Mouse (Mus musculus): ENCODE measurements around the gene Smad1.
"Not testable (repeated sequence)": the region's sequence is repeated elsewhere in the genome, so short reads cannot be mapped to it uniquely, and the experiment has no call there.

Smad1 gene

DNA sequence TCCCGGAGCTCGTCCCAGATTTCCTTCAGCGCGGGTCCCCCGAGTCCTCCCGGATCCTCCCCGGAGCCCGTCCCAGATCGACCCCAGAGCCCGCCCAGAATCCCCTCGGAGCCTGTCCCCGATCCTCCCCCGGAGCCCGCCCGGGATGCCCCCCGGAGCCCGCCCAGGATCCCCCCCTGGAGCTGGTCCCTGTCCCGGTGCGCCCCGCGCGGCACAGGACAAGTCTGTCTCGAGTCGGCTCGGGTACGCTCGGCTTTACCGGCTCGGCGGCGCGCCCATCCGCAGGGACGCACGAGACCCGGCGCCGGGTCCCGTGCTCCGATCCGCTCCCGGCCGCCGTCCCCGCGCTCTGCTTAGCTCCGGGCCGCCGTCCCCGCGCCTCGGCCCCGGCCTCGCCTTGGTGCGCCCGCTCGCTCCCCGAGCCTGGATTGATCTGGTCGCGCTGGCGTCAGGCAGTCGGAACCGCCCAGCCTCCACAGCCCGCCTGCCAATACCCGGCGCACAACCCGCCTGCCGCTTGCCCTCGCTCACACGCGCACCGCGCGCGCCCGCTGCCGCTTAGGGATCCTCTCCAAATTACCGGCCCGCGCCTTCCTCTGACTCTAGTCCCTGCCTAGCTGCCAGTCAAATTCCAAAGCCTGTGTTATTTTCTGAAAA, at the start of gene Smad1:
Gene Smad1, minus strand, starts transcription at position 525 of the 657 bp plus-strand sequence.
- DNase-seq (ENCODE audit: low read depth, low spot score) = peak; percentile 82

DNA sequence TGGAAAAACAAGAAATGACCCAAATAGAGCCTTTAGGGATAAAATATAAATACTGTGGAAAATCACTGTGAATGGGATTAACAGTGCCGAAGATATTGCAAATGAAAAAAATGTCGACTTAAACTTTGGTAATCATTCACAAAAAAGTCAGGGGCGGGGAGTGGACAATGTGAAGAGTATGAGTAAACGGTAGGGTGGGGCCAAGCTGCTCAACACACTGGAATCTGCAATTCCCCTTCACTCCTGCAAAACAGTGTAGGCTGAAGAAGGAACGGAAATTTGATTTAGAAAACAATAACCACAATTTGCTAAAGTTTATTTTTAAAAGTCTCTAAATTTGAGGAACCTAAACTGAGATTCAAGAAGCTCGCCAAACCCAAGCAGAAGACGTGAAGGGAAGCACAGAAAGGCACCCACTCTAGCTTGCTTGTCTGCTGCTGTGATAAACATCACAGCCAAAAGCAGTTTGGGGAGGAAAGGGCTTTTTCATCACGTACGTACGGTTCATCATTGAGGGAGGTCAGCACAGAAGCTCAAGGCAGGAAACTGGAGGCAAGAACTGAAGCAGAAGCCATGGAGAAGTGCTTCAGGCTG, 48.0 kb upstream of the Smad1 start:
- no peak for DNase-seq (ENCODE audit: low read depth, low spot score)

- DNase-seq (ENCODE audit: low read depth, low spot score) = no peak
Observed at GRCm38 (mm10) chr8:79443460-79444098, 44.3 kb upstream of the Smad1 start.

DNA sequence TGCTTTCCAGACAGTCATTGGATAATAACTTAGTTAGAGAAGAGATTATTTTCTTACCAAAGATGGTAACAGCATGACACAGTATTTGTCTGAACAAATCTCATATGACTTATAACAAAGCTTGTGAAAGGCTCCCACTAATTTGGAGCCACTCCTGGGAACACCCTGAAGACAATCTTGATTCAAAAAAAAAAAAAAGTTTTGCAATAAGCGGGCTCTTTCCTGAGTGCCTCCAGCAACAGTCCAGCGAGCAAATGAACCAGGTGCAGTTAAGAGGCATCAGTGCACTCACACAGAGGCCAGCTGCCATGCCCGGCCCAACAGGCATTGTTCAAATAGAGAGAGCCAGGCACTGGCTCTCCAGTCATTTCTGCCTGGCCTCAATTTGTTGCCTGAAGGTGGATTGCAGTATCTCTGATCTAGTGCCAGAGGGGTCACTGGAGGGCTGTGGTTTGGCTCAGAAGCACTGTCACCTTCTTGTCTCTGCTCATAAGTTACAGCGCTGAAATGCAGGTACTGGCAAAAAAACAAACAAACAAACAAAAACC, 34.7 kb upstream of the Smad1 start:
- no peak for DNase-seq (ENCODE audit: low read depth, low spot score)

GRCm38 (mm10) chr8:79414907-79415306, 15.6 kb upstream of the Smad1 start:
- DNase-seq (ENCODE audit: low read depth, low spot score) = no peak

- no peak for DNase-seq (ENCODE audit: low read depth, low spot score)
Observed at GRCm38 (mm10) chr8:79410501-79410900, 11.2 kb upstream of the Smad1 start.

DNA sequence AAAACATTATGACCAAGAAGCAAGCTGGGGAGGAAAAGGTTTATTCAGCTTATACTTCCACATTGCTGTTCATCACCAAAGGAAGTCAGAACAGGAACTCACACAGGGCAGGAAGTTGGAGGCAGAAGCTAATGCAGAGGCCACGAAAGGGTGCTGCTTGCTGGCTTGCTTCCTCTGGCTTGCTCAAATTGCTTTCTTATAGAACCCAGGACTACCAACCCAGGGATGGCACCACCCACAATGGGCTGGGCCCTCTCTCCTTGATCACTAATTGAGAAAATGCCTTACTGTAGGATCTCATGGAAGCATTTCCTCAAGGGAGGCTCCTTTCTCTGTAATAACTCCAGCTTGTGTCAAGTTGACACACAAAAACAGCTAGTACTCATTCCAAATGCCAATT, 8.0 kb upstream of the Smad1 start:
- DNase-seq (ENCODE audit: low read depth, low spot score) = not testable (repeated sequence)

- DNase-seq (ENCODE audit: low read depth, low spot score) = no peak
Observed at GRCm38 (mm10) chr8:79404895-79405557, 5.7 kb upstream of the Smad1 start.

- DNase-seq (ENCODE audit: low read depth, low spot score) = no peak
Observed at GRCm38 (mm10) chr8:79400671-79401070, 1.4 kb upstream of the Smad1 start.

DNA sequence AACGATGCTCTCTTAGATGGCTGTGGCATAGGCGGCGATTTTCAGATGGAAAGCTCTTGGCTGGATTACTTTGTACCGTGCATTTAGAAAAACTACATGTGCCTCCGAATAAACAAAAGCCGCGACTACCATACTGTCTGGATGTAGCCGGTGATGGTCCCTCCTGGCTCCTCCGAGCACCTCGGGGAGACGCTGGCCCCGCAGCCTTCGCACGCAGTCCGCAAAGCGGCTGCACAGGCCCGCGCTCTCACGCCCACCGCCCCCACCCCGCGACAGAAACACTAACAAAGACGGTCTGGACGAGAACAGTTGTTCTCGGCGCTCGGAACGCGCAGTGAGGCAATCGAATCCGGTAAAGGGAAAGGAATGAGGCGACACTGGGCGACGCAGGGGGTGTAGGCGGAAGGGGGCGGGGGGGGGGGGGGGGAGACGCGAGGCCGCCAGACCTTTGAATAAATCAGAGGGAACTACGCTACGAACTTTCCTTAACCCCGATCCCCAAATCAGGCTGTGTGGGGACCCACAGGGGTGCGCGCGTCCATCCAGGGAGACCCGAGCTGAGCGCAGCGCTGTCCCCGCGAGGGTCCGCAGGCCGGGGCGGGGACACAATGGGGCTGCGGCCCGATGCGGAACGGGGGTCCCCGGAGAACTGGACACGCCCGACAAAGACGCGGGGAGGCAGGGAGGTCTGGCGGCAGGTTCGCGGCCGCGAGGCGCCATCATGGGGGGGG, 902 bp downstream of the Smad1 start:
- DNase-seq (ENCODE audit: low read depth, low spot score) = no peak

GRCm38 (mm10) chr8:79397705-79398250, 1.5 kb downstream of the Smad1 start:
- DNase-seq (ENCODE audit: low read depth, low spot score) = no peak

DNA sequence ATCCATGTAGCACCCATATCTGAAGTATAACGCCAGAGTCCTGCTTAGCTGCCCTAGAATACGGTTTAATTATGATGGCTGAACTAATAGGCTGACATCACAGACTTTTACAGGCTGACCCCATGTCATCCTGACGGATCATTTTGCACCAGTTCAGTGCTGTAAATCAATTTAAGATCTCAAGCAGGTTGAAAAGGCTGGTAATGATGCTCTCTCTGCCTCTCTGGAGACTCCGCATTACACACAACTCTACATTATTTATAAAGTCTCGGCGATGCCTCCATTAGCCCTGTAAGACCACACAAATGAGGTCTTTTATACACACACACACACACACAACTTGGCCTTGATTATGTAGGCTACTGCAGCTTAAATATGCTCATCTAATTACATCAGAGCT, 2.4 kb downstream of the Smad1 start:
- no peak for DNase-seq (ENCODE audit: low read depth, low spot score)

- DNase-seq (ENCODE audit: low read depth, low spot score) = no peak
Observed at GRCm38 (mm10) chr8:79394009-79394408, 5.3 kb downstream of the Smad1 start.

DNA sequence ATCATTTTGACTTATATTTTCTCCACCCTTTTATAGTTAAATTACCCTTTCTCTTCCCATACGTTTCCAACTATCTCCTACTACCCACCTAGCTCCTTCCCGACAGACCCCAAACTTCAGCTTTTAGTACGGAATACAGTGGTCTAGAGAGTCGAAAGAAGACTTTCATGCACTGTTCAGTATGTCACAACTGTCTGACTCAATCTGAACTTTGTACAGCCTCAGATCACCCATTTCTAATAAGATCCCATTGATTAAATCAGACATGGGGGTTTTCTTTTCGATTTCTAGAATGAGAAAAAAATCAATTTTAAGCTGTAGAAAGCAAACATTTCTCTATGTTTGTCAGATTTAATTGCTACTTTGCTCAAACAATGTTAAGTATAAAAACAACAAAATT, 6.1 kb downstream of the Smad1 start:
- no peak for DNase-seq (ENCODE audit: low read depth, low spot score)

GRCm38 (mm10) chr8:79392649-79393048, 6.7 kb downstream of the Smad1 start:
- no peak for DNase-seq (ENCODE audit: low read depth, low spot score)

DNA sequence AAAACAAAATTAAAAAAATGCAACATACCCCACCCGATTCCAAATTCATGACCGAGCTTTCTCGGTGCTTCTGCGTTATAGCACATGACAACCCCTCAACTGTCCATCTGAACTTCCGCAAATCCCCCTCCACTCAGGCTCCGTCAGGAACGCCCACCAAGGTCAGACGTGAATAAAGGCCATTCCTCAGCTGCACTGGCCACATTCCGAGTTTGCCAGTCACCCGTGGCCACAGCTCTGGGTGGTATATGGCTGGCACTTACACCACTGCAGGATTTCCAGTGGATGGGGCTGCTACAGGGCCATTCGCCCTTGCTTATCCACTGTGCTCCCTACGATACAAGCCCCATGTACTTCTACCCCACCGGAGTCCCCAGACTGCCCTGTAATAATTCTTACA, 7.9 kb downstream of the Smad1 start:
- DNase-seq (ENCODE audit: low read depth, low spot score) = no peak

DNA sequence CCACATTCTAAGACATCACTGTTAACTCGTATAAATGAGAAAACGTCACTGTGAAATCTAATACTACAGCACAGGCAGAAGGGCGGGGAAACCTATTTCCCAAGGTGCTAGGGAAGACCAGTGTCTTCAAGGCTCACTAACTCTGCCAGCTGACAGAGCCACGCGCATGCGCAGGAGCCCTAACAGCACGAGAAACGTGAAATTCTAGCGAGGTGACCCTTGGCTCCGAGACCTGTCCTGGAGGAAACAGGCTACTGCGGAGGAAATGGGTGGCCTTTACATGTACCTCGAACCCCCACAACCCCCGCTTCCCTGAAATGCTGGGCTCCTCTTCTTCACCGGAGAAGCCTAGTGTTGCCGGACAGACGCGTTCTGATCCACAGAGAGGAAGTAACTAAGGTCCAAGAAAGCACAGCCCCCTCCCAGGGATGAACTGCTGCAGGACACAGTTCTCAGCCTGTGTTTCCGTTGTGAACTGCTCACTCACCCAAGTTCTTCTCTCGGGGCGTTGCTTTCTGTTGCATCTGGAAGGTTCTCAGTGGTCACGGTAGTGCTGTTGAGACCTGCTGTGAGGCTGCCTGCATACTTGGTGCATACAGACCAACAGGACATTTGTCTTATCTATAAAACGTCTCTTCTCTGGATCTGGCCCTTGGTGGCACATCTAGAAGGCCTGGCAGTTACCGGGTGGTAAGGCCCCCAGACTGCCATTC, 10.1 kb downstream of the Smad1 start:
- no peak for DNase-seq (ENCODE audit: low read depth, low spot score)

GRCm38 (mm10) chr8:79386831-79387230, 12.5 kb downstream of the Smad1 start:
- no peak for DNase-seq (ENCODE audit: low read depth, low spot score)

DNA sequence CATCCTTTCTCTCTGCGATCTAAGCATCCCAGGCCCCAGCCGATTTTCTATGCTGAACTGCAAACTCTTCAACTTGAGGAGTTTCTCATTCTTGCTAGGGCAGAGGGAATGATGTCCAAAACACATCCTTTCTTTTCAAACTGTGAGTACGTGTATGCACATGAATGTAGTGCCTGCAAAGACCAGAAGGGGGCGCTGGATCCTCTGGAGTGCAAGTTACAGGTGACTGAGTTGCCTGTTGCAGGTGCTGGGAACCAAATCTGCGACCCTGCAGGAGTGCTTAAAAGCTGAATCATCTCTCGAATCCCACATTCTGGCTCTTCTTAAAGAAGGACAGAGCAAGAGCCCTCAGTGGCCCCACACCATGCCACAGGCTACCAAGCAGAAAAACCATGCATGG, 13.0 kb downstream of the Smad1 start:
- DNase-seq (ENCODE audit: low read depth, low spot score) = no peak

All from embryo, embryonic 11.5 days (tissue).